Mouse (Mus musculus) lung, postnatal 0 days (tissue): Measurements from ENCODE around the gene Aldh18a1. TPM values are rescaled to one million over a fixed set of nuclear protein-coding genes. Genes with fewer than 3 reads are reported as not detected.
A peak's percentile ranks its signal among the peaks of the same experiment; 100 is the strongest.

Source experiments
- ATAC-seq: fragments of 200-750 bp; cut with Nextera tagmentation; 2 replicates; pipeline ENCODE4 v1.8.0; 2017; ENCODE audit warnings: moderate library complexity
- DNase-seq: peaks from one replicate; pipeline ENCODE4 v3.0.0-alpha.2; 2016; ENCODE audit warnings: low spot score
- H3K27ac ChIP-seq: fragments of 300-500 bp; sonication (generic); 2 replicates; pipeline ENCODE4 v1.5.1; 2014; ENCODE audit warnings: antibody characterized with exemption, mild to moderate bottlenecking, low read length, mixed read lengths
- H3K27me3 ChIP-seq: fragments of 300-500 bp; sonication (generic); replicated peaks from 2 replicates; pipeline ENCODE4 v1.6.1; 2014; ENCODE audit warnings: low read length, mixed read lengths; ENCODE audit not compliant: insufficient read depth
- H3K36me3 ChIP-seq: fragments of 300-500 bp; sonication (generic); 2 replicates; pipeline ENCODE4 v1.6.1; 2014; ENCODE audit warnings: low read length, mixed read lengths; ENCODE audit not compliant: insufficient read depth
- H3K4me1 ChIP-seq: fragments of 300-500 bp; sonication (generic); 2 replicates; pipeline ENCODE4 v1.6.1; 2014; ENCODE audit warnings: antibody characterized with exemption, low read depth, low read length, mixed read lengths; ENCODE audit not compliant: insufficient read depth
- H3K4me2 ChIP-seq: fragments of 300-500 bp; sonication (generic); replicated peaks from 2 replicates; pipeline ENCODE4 v1.6.1; 2014; ENCODE audit warnings: low read depth, mild to moderate bottlenecking, low read length, moderate library complexity, mixed read lengths
- H3K4me3 ChIP-seq: fragments of 300-500 bp; sonication (generic); 2 replicates; pipeline ENCODE4 v1.5.1; 2014; ENCODE audit warnings: low read depth, low read length
- H3K9ac ChIP-seq: fragments of 300-500 bp; sonication (generic); replicated peaks from 2 replicates; pipeline ENCODE4 v1.6.1; 2014; ENCODE audit warnings: low read depth, mild to moderate bottlenecking
- H3K9me3 ChIP-seq: fragments of 300-500 bp; sonication (generic); 2 replicates; pipeline ENCODE4 v1.6.1; 2016; ENCODE audit warnings: low read length, mixed read lengths
- CTCF ChIP-seq: IDR thresholded peaks from 2 replicates; pipeline ENCODE4 v1.5.1; 2016; ENCODE audit warnings: antibody characterized with exemption, mild to moderate bottlenecking
- EP300 ChIP-seq: IDR thresholded peaks from 2 replicates; pipeline ENCODE4 v1.6.1; 2016; ENCODE audit warnings: antibody characterized with exemption, mild to moderate bottlenecking, control low read depth
- WGBS: fragments of 180-500 bp; shearing (Covaris S2); extraction: QIAGEN DNeasy Blood & Tissue Kit; methylation state at CpG from one replicate; pipeline ENCODE4 v1.1.7; 2014; 5-methylcytosine and 5-hydroxymethylcytosine counted together
- polyA plus RNA-seq: library from polyadenylated mRNA; unstranded; fragments of >200 nt; fragmentation: Nextera tagmentation; extraction: Ambion mirVana; gene quantifications from 2 replicates; pipeline ENCODE4 v1.2.1, GENCODE M21; 2015

Gene Aldh18a1
- polyA plus RNA-seq, 1 experiment from 2014 or later: 11.1 TPM

GRCm38 (mm10) chr19:40530323-40530722 is 57.9 kb downstream of the Aldh18a1 start:
- Histone ChIP-seq H3K36me3 (no peaks in the 10 kb centered on the region), H3K9ac (no peak overlapping the region), H3K4me3 (no peak overlapping the region), H3K4me1 (no peaks in the 10 kb centered on the region), H3K27me3 (no peaks in the 10 kb centered on the region), H3K9me3 (no peaks in the 10 kb centered on the region), H3K27ac (no peak overlapping the region), H3K4me2 (no peak overlapping the region)
- TF ChIP-seq EP300 (no peak), CTCF (no peak)
- 63% methylated on average over 2 of the region's 2 CpGs for WGBS
- DNase-seq (no peak), ATAC-seq (no peak)

DNA sequence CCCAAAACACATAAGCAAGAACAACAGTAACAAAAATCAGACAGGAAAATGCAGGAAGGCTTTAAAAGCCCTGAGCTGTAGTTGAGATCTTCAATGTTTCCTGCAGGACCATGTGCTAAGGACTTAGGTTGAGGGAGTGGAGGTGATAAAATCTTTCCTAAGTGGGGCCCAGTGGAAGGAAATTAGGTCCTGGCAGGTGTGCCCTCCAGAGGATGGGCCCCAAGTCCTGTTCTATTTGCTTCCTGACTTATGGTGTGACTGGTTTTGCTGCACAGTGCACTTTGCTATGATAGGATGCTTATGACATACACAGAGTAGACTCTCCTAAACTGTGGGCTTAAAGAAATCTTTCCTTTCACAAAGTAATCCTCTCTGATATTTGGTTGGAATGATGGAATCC is 60.0 kb downstream of the Aldh18a1 start:
- no peak overlapping the region for H3K4me2 ChIP-seq
- no peak overlapping the region for H3K9ac ChIP-seq
- no peak for DNase-seq
- H3K9me3 ChIP-seq: no peaks in the 10 kb centered on the region
- TF ChIP-seq CTCF: no peak
- H3K4me1 ChIP-seq: no peaks in the 10 kb centered on the region
- H3K4me3 ChIP-seq: no peak overlapping the region
- H3K27ac ChIP-seq: no peak overlapping the region
- no peak for ATAC-seq
- H3K27me3 ChIP-seq: no peaks in the 10 kb centered on the region
- H3K36me3 ChIP-seq: no peaks in the 10 kb centered on the region

DNA sequence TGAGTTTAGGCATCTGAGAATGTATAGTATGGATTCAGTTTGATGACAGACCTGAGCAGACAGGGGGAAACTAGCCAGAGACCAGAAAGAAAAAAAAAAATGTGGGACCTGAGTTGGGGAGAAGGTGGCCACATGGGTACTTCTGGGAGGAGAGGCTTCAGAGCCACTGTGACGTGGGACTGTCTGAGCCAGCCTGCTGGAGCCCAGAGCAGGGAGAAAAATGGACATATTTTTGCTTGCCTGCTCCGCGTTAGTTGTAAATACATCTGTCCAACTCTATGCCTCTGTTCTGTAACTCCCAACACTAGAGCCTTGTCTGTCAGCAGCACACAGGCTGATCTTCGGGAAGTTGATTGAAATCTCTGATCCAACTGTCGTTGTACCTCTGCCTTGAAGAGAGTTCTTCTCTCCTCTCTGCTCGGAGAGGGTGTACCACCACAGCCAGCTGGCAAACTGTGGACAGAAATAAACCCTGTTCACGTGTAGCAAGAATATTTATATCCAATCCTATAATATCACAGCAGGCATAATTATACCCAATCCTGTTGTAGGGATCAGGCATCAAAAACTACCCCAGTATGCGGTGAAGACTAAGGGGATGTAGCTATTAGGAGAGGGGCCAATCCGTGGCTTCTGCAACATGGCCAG is 61.8 kb downstream of the Aldh18a1 start:
- H3K4me1 ChIP-seq: no peaks in the 10 kb centered on the region
- H3K4me2 ChIP-seq: no peak overlapping the region
- TF ChIP-seq CTCF: no peak
- no peak for TF ChIP-seq EP300
- H3K9me3 ChIP-seq: no peaks in the 10 kb centered on the region
- H3K9ac ChIP-seq: no peak overlapping the region
- H3K27me3 ChIP-seq: no peaks in the 10 kb centered on the region
- no peak for ATAC-seq
- no peak for DNase-seq
- no peak overlapping the region for H3K27ac ChIP-seq
- H3K4me3 ChIP-seq: no peak overlapping the region
- 70% methylated on average over 9 of the region's 9 CpGs for WGBS
- H3K36me3 ChIP-seq: no peaks in the 10 kb centered on the region

DNA sequence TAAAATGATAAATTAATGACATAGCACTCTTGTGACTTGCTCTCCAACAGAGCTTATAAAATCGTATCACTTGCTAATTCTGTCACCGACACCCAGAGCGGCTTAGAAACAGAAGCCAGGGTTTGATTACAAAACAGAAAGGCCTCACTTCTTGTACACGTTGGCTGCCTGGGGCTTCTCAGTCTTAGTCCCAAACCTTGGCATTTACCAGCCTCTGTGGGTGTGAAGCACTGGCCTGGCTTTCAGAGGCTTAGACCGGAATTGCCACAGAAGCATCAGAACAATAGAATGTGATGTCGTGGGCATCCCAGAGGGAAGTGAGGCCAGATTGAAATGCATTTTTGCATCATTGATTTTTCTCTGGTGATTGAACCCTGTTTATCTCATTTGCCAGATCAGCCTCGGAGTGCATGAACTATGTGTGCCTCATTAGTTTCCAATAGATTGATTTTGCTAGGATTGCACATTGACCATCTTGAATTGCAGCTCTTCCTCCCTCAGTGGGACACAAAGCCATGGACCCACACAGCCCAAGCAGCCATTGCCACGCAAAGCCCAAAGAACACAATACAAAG is 64.7 kb downstream of the Aldh18a1 start:
- WGBS: 70% methylated on average over 8 of the region's 8 CpGs

DNA sequence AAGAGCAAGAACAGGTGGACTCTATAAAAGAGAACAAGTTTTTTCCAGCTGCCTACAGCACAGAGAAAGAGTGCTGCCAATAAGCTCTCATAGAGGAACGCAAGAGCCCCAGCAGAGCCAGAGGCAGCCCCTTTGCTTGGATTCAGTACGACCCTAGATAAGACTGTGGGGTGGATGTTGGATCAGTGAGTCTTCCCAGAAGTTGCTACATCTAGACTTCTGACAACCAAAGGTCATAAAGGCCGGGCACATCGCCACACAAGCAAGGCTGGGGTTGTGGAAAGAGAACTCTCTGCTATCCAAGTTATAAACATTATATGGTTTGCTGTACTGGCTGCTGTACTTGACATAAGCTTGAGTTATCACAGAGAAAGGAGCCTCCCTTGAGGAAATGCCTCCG is 67.9 kb downstream of the Aldh18a1 start:
- peak; percentile 51 for DNase-seq
- no peak overlapping the region for H3K27ac ChIP-seq
- TF ChIP-seq EP300: no peak
- TF ChIP-seq CTCF: no peak
- H3K27me3 ChIP-seq: no peaks in the 10 kb centered on the region
- peak; percentile 57 for ATAC-seq
- H3K9me3 ChIP-seq: no peaks in the 10 kb centered on the region
- H3K4me3 ChIP-seq: no peak overlapping the region
- no peaks in the 10 kb centered on the region for H3K36me3 ChIP-seq
- H3K9ac ChIP-seq: no peak overlapping the region
- no peaks in the 10 kb centered on the region for H3K4me1 ChIP-seq
- no peak overlapping the region for H3K4me2 ChIP-seq
- WGBS: 54% methylated on average over 5 of the region's 5 CpGs

More for the DNA sequence above, 64.7 kb downstream of the Aldh18a1 start:
- H3K9ac ChIP-seq: no peak overlapping the region
- H3K9me3 ChIP-seq: no peaks in the 10 kb centered on the region
- no peak overlapping the region for H3K4me3 ChIP-seq
- no peak overlapping the region for H3K27ac ChIP-seq
- TF ChIP-seq EP300: no peak
- TF ChIP-seq CTCF: no peak
- H3K36me3 ChIP-seq: no peaks in the 10 kb centered on the region
- no peaks in the 10 kb centered on the region for H3K27me3 ChIP-seq
- no peaks in the 10 kb centered on the region for H3K4me1 ChIP-seq
- no peak overlapping the region for H3K4me2 ChIP-seq
- ATAC-seq (no peak), DNase-seq (no peak)

- TF ChIP-seq CTCF (no peak), EP300 (no peak)
- no peak overlapping the region for H3K27ac ChIP-seq
- no peaks in the 10 kb centered on the region for H3K27me3 ChIP-seq
- H3K4me2 ChIP-seq: no peak overlapping the region
- no peak overlapping the region for H3K9ac ChIP-seq
- ATAC-seq (no peak), DNase-seq (no peak)
- H3K4me3 ChIP-seq: no peak overlapping the region
- H3K36me3 ChIP-seq: no peaks in the 10 kb centered on the region
- WGBS: 57% methylated on average over 1 of the region's 1 CpGs
- H3K9me3 ChIP-seq: no peaks in the 10 kb centered on the region
- H3K4me1 ChIP-seq: no peaks in the 10 kb centered on the region
These were observed 69.6 kb downstream of the Aldh18a1 start for GRCm38 (mm10) chr19:40518706-40519105.
